Mouse (Mus musculus): ENCODE results near the gene Abca16. TPM values are rescaled to one million over a fixed set of nuclear protein-coding genes. Genes with fewer than 3 reads are reported as not detected.

Gene Abca16
- total RNA-seq (2021), result not detected in 2 replicates
- long read RNA-seq, experiment 1, result 0 reads
- long read RNA-seq, experiment 2, result 0 reads

DNA sequence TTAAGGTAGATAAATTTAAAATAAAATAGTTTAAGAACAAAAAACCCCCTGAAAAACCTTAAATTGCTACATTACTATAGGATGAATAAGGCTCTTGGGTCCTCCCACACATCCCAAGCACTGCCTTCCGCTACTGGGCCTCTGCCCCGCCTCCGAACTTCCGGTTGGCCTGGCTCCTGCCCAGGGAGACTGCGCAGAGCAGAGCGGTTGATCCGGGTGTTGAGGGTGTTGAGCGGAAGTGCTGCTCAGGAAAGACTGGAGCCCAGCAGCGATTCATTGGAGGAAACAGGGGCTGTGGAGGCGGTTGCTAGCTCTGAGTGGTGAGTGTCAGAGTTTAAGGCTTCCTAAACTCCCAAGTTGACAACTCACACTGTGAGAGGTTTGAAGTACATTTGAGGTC is at the start of gene Abca16:
TSS of gene Abca16 (plus strand) at position 201 of the 400 bp plus-strand sequence.
- no peak for DNase-seq

DNA sequence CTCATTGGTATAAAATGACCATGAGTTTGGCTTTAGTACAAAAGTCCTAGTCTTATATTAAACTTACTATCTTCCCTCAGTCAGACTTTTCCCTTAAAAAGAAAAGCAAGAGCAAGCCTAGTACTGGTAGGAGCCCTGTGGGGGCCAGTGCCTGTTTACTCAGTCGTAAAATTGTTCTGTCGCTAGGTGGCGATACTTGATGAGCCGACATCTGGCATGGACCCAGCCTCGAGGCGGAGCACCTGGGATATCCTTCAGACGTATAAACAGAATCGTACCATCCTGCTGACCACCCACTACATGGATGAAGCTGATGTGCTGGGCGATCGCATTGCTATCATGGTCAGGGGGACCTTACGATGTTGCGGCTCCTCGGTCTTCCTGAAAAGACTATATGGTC is 48.3 kb upstream of the Abca16 start:
- DNase-seq, result no peak

DNA sequence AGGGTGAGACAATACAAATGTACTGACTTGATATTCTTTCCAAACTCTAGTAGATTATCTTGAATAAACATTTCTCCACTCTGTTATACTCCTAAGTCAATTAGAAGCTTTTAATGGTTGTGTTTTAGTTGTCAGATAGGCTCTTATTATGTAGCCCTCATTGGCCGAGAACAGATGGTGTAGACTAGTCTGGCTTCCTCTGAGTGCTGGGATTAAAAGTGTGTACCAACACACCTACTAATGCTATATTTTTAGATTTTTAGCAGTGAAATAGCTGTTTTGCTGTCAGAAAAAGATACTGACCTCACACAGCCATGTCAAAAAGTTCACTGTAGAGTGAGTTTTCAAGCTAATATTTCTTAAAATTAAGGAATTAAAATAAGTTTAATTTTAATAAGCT is 2.9 kb downstream of the Abca16 start:
- no peak for DNase-seq

DNA sequence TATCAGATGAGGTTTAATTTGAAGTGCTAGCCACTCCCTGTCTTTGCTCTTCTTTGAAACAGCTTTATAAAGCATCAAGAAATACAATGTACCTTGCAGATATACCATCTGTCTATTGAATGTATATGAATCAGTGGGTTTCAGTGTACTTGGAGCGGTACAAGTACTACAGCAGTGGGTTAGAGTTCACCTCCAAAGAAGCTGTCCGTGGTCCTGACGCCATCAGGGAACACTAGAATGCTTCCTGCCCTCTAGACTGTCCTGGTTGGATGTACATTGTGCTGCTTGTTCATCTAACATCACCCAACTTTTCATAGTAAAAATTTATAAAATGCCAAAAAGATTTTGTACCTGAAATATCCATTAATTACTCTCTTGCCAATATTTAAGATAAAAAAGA is 17.2 kb downstream of the Abca16 start:
- DNase-seq, result peak; percentile 8

DNA sequence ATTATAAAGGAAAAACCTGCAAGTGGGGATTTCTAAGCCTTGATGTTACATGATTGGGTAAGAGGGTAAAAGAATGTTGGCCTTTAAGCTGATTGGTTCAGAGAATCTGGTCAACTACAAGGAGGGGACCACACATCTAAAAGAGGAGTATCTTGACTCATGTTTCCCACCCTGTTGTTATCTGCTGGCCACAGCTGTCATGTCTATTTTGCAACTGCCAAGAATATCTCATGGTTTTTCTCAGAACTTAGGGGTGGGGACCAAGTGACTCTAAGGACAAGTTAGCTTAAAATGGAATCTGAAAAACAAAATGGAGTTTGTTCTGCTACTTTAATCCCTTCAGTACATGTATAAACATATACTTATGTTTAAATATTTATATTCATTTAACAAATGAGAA is 22.0 kb downstream of the Abca16 start:
- no peak for DNase-seq

DNA sequence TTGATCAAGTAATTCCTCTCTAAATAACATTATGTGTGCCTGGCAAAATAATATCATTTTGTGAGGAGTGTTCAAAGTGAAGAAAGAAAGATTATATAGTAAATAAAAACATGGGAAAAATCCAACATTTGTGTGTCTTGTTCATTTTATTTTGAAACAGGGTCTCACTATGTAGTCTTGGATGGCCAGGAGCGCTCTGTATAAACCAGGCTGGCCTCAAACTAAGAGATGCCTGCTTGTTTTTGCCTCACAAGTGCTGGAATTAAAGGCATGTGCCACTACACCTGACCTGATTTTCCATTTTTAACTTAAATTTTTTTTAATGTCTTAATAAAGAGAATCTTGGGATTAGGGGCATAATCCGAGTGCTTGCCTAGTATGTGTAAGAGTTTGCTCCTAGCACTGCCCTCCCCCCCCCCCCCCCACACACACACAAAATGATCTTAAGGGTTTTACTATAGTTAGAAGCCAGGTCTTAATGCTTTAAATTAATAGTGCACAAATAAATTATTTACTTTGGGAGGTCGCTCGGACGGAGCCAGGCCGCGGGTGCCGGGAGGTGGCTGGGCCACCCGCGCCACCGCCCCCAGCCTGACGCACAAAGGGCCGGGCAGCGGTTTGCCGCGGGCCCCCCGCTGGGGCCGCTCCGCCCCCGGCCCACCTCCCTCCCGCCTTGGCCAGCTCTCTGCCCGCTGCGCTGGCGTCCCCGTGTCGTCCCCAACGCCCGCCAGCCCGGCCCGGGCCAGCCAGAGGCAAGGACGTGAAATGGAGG is 94.6 kb downstream of the Abca16 start:
- DNase-seq, result peak; percentile 4

DNA sequence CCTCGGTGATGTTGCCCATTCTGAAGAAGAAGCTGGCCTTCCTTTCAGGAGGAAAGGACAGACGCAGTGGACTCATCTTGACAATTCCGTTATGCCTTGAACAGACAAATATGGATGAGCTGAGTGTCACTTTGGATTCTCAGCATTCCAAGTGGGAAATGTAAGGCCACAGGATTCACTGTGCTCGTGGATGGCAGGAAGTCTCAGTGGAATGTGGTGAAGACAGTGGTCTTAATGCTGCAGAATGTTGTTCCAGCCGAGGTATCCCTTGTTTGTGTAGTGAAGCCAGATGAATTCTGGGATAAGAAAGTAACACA is 95.2 kb downstream of the Abca16 start:
- no peak for DNase-seq

DNA sequence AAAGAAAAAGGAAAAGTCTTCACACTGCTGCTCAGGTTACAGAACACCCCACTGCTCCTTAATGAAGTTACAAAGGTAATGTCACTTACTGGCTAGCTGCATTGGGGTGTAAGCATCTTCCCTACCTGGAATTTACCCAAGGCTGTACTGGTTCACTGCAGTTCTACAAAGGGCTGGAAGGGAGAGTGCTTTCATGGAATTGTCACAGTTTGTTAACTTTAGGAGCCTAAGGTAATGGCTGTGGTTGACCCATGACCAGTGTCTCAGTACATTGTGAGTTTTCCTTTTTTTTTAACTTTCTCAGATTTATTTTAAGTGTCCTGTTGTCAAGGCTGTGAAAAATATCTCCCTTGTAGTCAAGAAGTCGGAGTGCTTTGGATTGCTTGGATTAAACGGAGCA is 125.4 kb downstream of the Abca16 start:
- no peak for DNase-seq

DNA sequence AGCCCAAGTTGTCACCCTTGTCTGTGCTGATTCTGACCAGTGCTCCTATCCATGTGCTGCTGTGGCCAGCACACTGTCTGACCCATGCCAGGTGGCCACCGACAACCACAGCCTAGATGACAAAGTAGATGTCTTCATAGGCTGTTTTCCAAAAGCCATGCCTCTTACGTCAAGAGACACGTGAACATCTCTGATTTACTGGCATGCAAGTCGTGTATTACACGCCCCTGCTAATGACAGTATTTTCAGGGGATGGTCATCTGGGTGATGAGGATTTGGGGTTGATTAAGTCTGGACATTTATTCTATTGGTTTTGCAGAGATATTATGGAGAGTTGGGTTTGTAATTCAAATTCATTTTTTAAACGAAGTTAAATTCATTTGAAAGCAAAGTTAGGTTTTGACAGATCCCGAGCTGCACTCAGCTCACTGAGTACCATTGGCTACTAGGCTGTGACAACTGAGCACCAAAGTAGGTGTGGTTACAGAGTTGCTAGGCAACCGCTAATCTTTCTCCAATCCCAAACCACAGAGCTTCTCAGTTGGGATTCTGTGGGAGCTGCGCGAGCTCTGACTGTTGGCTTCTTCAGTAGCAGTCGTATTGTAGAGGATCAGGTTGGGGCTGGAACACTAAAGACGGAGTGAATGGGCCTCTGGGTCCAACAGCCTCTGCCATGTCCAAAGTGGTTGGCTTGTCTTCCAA is 143.2 kb downstream of the Abca16 start:
- DNase-seq, result no peak

DNA sequence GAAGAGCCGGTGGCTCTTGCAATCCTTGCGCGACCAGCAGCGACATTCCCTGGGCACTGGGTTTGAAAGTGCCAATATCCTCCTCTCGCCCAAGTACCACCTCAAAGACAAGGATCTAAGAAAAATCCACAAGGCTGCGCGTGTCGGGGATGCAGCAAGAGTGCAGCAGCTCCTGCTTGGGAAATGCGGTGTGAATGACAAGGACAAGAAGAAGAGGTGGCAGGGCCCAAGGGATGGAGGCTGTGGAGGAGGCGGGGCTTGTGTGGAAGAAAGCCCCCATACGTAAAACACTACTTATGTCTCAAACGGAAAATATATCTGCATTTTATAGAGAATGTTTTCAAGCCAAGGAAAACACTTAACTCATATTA is 143.7 kb downstream of the Abca16 start:
- DNase-seq, result no peak

DNA sequence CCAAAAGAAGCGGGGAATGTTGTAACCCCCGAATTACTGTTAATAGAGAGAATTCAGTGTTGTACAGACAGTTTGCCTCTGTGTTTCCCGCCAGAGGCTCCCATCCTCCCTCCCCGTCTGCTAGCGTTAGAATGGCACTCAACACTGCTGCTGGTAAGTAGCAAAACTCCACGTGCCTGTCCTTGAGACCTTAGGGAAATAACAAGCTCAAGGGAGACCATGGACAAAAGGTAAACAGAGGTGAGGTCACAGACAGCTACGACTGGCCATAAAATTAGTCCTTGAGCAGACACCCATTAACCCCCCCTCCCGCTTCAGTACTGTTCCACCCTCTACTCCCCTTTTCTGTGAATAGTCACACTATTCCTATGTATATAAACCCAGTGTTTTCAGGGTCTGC is 157.9 kb downstream of the Abca16 start:
- no peak for DNase-seq

DNA sequence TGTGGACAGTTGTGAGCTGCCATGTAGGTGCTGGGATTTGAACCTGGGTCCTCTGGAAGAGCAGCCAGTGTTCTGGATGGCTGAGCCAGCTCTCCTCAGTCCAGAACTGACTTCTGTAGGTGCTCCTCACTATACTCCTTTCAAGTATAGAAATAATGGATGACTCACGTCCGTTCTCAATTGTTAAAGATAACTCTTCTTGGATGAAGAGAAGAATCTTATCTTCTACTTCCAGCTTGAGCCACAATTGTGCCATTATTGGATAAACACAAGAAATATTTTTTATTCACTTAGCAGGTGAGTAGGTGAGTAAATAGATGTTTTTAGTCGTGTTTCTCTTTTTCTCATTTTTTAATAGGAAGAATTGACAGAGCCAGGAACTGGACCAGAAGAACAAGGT is 167.1 kb downstream of the Abca16 start:
- DNase-seq, result no peak

Other genes starting within 250 kb of the Abca16 start
- gene Anks4b, start 235.8 kb upstream of the Abca16 start, total RNA-seq (2021), result 0.26 and 2.1 TPM in 2 replicates
- 1.9 and 3.1 TPM in 2 replicates for gene Crym, start 207.5 kb upstream of the Abca16 start, total RNA-seq (2021)
- not detected in 2 replicates for gene Abca14, start 205.7 kb upstream of the Abca16 start, total RNA-seq (2021)
- gene Abca15, start 81.0 kb upstream of the Abca16 start, total RNA-seq (2021), result not detected in 2 replicates
- gene Uqcrc2, start 225.5 kb downstream of the Abca16 start, total RNA-seq (2021), result 610 and 618 TPM in 2 replicates

All from adrenal gland, postnatal 14 days (tissue).